In the genomic region with DNA sequence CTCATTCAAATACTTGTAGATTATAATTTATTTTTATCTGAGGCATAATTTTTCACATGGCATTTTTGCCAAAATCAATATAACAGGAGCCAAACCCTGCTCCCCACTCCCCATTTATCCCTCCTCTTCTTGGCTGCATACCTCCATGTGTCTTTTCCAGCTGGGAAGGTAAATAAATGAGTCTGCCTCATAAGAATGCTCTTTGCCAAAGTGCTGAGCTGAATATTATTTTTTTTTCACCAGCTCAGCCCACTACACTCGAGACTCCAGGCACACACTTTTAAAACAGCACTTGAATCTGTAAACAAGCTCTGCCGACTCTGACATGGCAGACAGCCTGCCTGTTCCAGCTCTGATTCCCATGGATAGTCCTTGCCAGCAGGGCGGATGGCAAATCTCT, we compare ENCODE assay signal across 14 mouse cellular contexts.
"Had no signal": no experiment of that assay in that cellular context is flagged by ENCODE, and none has a peak within 500 bp of the region (broad histone marks: within the 10 kb centered on the region; RNA-seq: fewer than 3 reads in every experiment).

No protein-coding gene starts in this region.

- H3K4me2 ChIP-seq: liver, embryonic 13.5 days; midbrain, embryonic 13.5 days had no signal

- H3K4me1 ChIP-seq: liver, embryonic 13.5 days had no signal

- H3K4me3 ChIP-seq: liver, embryonic 13.5 days; midbrain, embryonic 13.5 days had no signal

- H3K27me3 ChIP-seq: liver, embryonic 13.5 days had no signal

- H3K9me3 ChIP-seq: liver, embryonic 13.5 days; midbrain, embryonic 13.5 days had no signal

- H3K27ac ChIP-seq: kidney, postnatal 0 days; liver, embryonic 13.5 days; midbrain, embryonic 13.5 days had no signal

- DNase-seq: kidney, adult 11 months; kidney, adult 9 months; kidney, postnatal 36 days; left cerebral cortex, postnatal 4 days; liver; liver, embryonic 13.5 days; liver, postnatal 0 days; retina, postnatal 1 day; right cerebral cortex, postnatal 4 days; spleen, adult 18-20 months; thymus, adult 18-20 months; thymus, postnatal 14 days had no signal

- ATAC-seq: liver, postnatal 0 days; midbrain, embryonic 13.5 days had no signal

- H3K9ac ChIP-seq: liver, embryonic 13.5 days; liver, postnatal 0 days; midbrain, embryonic 13.5 days had no signal

- H3K36me3 ChIP-seq: liver, embryonic 13.5 days; midbrain, embryonic 13.5 days had no signal
